Mouse (Mus musculus): Measurements from ENCODE around the gene Cmip.
"Not testable (repeated sequence)": the region's sequence is repeated elsewhere in the genome, so short reads cannot be mapped to it uniquely, and the experiment has no call there.

Gene Cmip

GRCm38 (mm10) chr8:117423029-117423428 is 166.2 kb downstream of the Cmip start:
- DNase-seq (ENCODE audit: low spot score) = no peak

GRCm38 (mm10) chr8:117427816-117428215 is 171.0 kb downstream of the Cmip start:
- DNase-seq (ENCODE audit: low spot score) = not testable (repeated sequence)

- no peak for DNase-seq (ENCODE audit: low spot score)
These were observed 171.8 kb downstream of the Cmip start for GRCm38 (mm10) chr8:117428524-117429162.

GRCm38 (mm10) chr8:117430624-117431023 is 173.8 kb downstream of the Cmip start:
- DNase-seq (ENCODE audit: low spot score) = no peak

- DNase-seq (ENCODE audit: low spot score) = no peak
These were observed 174.7 kb downstream of the Cmip start for GRCm38 (mm10) chr8:117431554-117431953.

GRCm38 (mm10) chr8:117432111-117432510 is 175.2 kb downstream of the Cmip start:
- no peak for DNase-seq (ENCODE audit: low spot score)

- DNase-seq (ENCODE audit: low spot score) = no peak
These were observed 177.1 kb downstream of the Cmip start for GRCm38 (mm10) chr8:117433968-117434367.

- no peak for DNase-seq (ENCODE audit: low spot score)
These were observed 179.9 kb downstream of the Cmip start for GRCm38 (mm10) chr8:117436786-117437185.

GRCm38 (mm10) chr8:117437616-117438015 is 180.8 kb downstream of the Cmip start:
- no peak for DNase-seq (ENCODE audit: low spot score)

GRCm38 (mm10) chr8:117440317-117440716 is 183.5 kb downstream of the Cmip start:
- no peak for DNase-seq (ENCODE audit: low spot score)

- no peak for DNase-seq (ENCODE audit: low spot score)
These were observed 183.9 kb downstream of the Cmip start for GRCm38 (mm10) chr8:117440759-117441158.

GRCm38 (mm10) chr8:117445507-117445906 is 188.6 kb downstream of the Cmip start:
- DNase-seq (ENCODE audit: low spot score) = no peak

- no peak for DNase-seq (ENCODE audit: low spot score)
These were observed 189.6 kb downstream of the Cmip start for GRCm38 (mm10) chr8:117446344-117446997.

GRCm38 (mm10) chr8:117451072-117451471 is 194.2 kb downstream of the Cmip start:
- no peak for DNase-seq (ENCODE audit: low spot score)

- DNase-seq (ENCODE audit: low spot score) = no peak
These were observed 197.1 kb downstream of the Cmip start for GRCm38 (mm10) chr8:117453974-117454373.

GRCm38 (mm10) chr8:117454516-117455116 is 197.8 kb downstream of the Cmip start:
- DNase-seq (ENCODE audit: low spot score) = no peak

- DNase-seq (ENCODE audit: low spot score) = no peak
These were observed 198.8 kb downstream of the Cmip start for GRCm38 (mm10) chr8:117455701-117456100.

- DNase-seq (ENCODE audit: low spot score) = no peak
These were observed 201.6 kb downstream of the Cmip start for GRCm38 (mm10) chr8:117458440-117458839.

GRCm38 (mm10) chr8:117462701-117463284 is 205.9 kb downstream of the Cmip start:
- DNase-seq (ENCODE audit: low spot score) = no peak

GRCm38 (mm10) chr8:117464525-117464924 is 207.7 kb downstream of the Cmip start:
- DNase-seq (ENCODE audit: low spot score) = no peak

- peak; percentile 71 for DNase-seq (ENCODE audit: low spot score)
These were observed 208.4 kb downstream of the Cmip start for GRCm38 (mm10) chr8:117465250-117465649.

GRCm38 (mm10) chr8:117467466-117467865 is 210.6 kb downstream of the Cmip start:
- no peak for DNase-seq (ENCODE audit: low spot score)
